Mouse (Mus musculus): ENCODE measurements around the gene Vipr2.

DNA sequence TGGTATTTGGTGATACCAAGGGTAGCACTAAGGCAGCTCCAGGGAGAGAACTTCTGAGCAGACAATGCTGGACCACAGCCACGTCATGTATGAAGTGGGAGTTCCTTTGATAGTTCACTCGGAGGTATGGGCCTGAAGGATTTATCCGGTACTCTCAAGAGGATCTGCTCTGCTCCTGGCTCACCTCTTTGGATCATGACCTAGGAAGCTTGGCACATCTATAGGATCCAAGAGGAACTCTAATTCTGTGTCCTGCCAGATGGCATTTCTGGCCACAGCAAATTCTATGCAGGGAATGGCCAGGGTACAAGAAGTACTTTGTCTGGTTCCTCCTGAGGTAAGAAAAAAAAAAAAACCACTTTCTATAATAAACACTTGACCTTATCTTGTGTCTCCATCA, 12.3 kb downstream of the Vipr2 start:
- TF ChIP-seq CTCF (IDR thresholded peaks at IDR 0.05; ENCODE audit: low read depth, low read length), result no peak
- no peak for TF ChIP-seq POLR2A (IDR thresholded peaks at IDR 0.05; ENCODE audit: extremely low read depth, insufficient read depth, low read length)

All from liver, adult 2 months (tissue).